ENCODE assay signal across 17 mouse cellular contexts in the genomic region with DNA sequence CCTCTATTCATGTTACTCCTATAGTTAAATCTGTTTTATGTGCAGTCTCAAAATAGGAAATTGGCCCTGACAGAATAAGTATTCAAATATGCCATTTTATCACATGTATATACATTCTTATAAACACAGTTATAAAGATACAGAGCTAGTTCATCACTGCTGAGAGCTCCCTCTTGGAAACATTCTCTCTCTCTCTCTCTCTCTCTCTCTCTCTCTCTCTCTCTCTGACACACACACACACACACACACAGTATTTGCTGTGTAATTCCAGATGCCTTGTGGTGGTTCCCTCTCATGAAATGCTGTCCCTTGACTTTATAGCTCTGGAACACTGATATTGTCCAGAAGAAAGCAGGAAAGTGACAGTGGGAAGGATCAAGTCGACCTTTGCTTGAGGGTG. TPM values are rescaled to one million over a fixed set of nuclear protein-coding genes. Genes with fewer than 3 reads are reported as not detected.
A peak's percentile ranks its signal among the peaks of the same experiment; 100 is the strongest.
DNase-seq lines count a peak whose midpoint lies in the region; ATAC-seq and TF ChIP-seq lines count a peak whose summit lies in the region.
"Had no signal": no experiment of that assay in that cellular context is flagged by ENCODE, and none has a peak within 500 bp of the region (broad histone marks: within the 10 kb centered on the region; RNA-seq: fewer than 3 reads in every experiment).

No protein-coding gene starts in this region.

- peaks cover 37% of the 10 kb centered on the region for H3K79me2 ChIP-seq in macrophage (ENCODE audit: inconsistent target)

- no peak for ATAC-seq in hindbrain, embryonic 16.5 days
- ATAC-seq: CD4-positive, CD25-positive, alpha-beta regulatory T cell, adult 4 months had no signal

- no peaks in the 10 kb centered on the region for H3K27me3 ChIP-seq in kidney, adult 2 months (replicated peaks; ENCODE audit: control insufficient read depth, insufficient read depth, low read length)
- no peaks in the 10 kb centered on the region for H3K27me3 ChIP-seq in hindbrain, embryonic 16.5 days (replicated peaks; ENCODE audit: control insufficient read depth, insufficient read depth, low read length)
- H3K27me3 ChIP-seq in limb, embryonic 10.5 days (ENCODE audit: low read depth, poor library complexity, severe bottlenecking), result peaks cover 21% of the 10 kb centered on the region
- H3K27me3 ChIP-seq: heart, embryonic 15.5 days; hindbrain, embryonic 15.5 days had no signal

- H3K36me3 ChIP-seq in kidney, adult 2 months (ENCODE audit: control insufficient read depth, insufficient read depth, low read length), result no peaks in the 10 kb centered on the region
- no peaks in the 10 kb centered on the region for H3K36me3 ChIP-seq in macrophage (ENCODE audit: inconsistent target)
- H3K36me3 ChIP-seq in hindbrain, embryonic 16.5 days (ENCODE audit: control insufficient read depth, insufficient read depth, low read length), result no peaks in the 10 kb centered on the region
- H3K36me3 ChIP-seq in limb, embryonic 10.5 days, result no peaks in the 10 kb centered on the region
- H3K36me3 ChIP-seq: heart, embryonic 15.5 days; hindbrain, embryonic 15.5 days; limb, embryonic 12.5 days; midbrain, embryonic 15.5 days had no signal

- 0 out of 2 replicates have a peak, but pooled peaks cover 2% of the 10 kb centered on the region for H3K4me1 ChIP-seq in kidney, adult 2 months (ENCODE audit: control insufficient read depth, insufficient read depth, low read length)
- peaks cover 32% of the 10 kb centered on the region for H3K4me1 ChIP-seq in bone marrow macrophage, adult 2 months (ENCODE audit: control insufficient read depth, insufficient read depth, low read length)
- H3K4me1 ChIP-seq in hindbrain, embryonic 16.5 days (ENCODE audit: control insufficient read depth, insufficient read depth, low read depth, low read length), result peaks cover 15% of the 10 kb centered on the region
- peaks cover 30% of the 10 kb centered on the region for H3K4me1 ChIP-seq in limb, embryonic 10.5 days

- no peaks in the 10 kb centered on the region for H3K9me3 ChIP-seq in hindbrain, embryonic 16.5 days (ENCODE audit: control insufficient read depth, low read length)
- no peaks in the 10 kb centered on the region for H3K9me3 ChIP-seq in limb, embryonic 10.5 days (replicated peaks)
- H3K9me3 ChIP-seq: heart, embryonic 15.5 days; hindbrain, embryonic 15.5 days; limb, embryonic 12.5 days; midbrain, embryonic 15.5 days had no signal

- TF ChIP-seq POLR2A in kidney, adult 2 months (IDR thresholded peaks at IDR 0.05; ENCODE audit: low read depth, low read length), result no peak
- TF ChIP-seq POLR2A in bone marrow macrophage, adult 2 months (IDR thresholded peaks at IDR 0.05; ENCODE audit: borderline replicate concordance, low read depth, low read length), result no peak

- WGBS in kidney, adult 2 months, result 58% methylated on average over 1 of the region's 1 CpGs
- 64% methylated on average over 1 of the region's 1 CpGs for WGBS in macrophage (ENCODE audit: missing documents)
- WGBS in hindbrain, embryonic 16.5 days, result 70% methylated on average over 1 of the region's 1 CpGs
- WGBS in limb, embryonic 10.5 days, result 70% methylated on average over 1 of the region's 1 CpGs

- no peak for DNase-seq in kidney, adult 2 months
- no peak for DNase-seq in kidney, adult 8-10 months
- DNase-seq in 3134 (ENCODE audit: extremely low read depth, insufficient read length, low spot score), result peak; percentile 18
- DNase-seq in limb, embryonic 10.5 days (ENCODE audit: low spot score), result no peak
- DNase-seq: cerebellum, adult 18-20 months; layer of hippocampus, postnatal 36 days had no signal

- no peak overlapping the region for H3K4me3 ChIP-seq in kidney, adult 2 months (ENCODE audit: insufficient read depth, low read depth, low read length)
- H3K4me3 ChIP-seq in bone marrow macrophage, adult 2 months (ENCODE audit: insufficient read depth, low read length), result no peak overlapping the region; the same call in 1 of the 2 replicates
- no peak overlapping the region for H3K4me3 ChIP-seq in macrophage (ENCODE audit: inconsistent target)
- no peak overlapping the region for H3K4me3 ChIP-seq in hindbrain, embryonic 16.5 days (ENCODE audit: low read length)
- no peak overlapping the region for H3K4me3 ChIP-seq in limb, embryonic 10.5 days

- H3K27ac ChIP-seq in kidney, adult 2 months (ENCODE audit: insufficient read depth, low read depth, low read length), result peak overlapping the region; percentile 47; the same call in 1 of the 2 replicates
- peak overlapping the region; percentile 95 for H3K27ac ChIP-seq in bone marrow macrophage, adult 2 months (ENCODE audit: insufficient read depth, low read depth, low read length)
- peak overlapping the region; percentile 92 for H3K27ac ChIP-seq in macrophage
- H3K27ac ChIP-seq in hindbrain, embryonic 16.5 days (ENCODE audit: low read depth, low read length), result no peak overlapping the region
- H3K27ac ChIP-seq in limb, embryonic 10.5 days, result no peak overlapping the region

- no peak overlapping the region for H3K4me2 ChIP-seq in hindbrain, embryonic 16.5 days (ENCODE audit: low read length)

- H3K9ac ChIP-seq in hindbrain, embryonic 16.5 days (ENCODE audit: low read depth, low read length), result no peak overlapping the region
- H3K9ac ChIP-seq: heart, embryonic 15.5 days; limb, embryonic 12.5 days; midbrain, embryonic 15.5 days had no signal

- TF ChIP-seq CTCF in kidney, adult 2 months (conservative IDR thresholded peaks at IDR 0.05; ENCODE audit: insufficient read depth, insufficient read length, low read depth, low read length), result no peak
- no peak for TF ChIP-seq CTCF in bone marrow macrophage, adult 2 months (IDR thresholded peaks at IDR 0.05; ENCODE audit: low read depth, low read length)

RNA-seq across cellular contexts. Expression of gene Stom, which starts 1.3 kb away (rescaled TPM):
- polyA plus RNA-seq in kidney, adult 2 months (2012; rRNA removed), result 16.0 and 18.8 TPM in 2 replicates
- polyA plus RNA-seq in bone marrow macrophage, adult 2 months (2012; ENCODE audit: insufficient read depth, insufficient read length, missing spikeins), result 350 and 351 TPM in 2 replicates
- 100 to 1,000 TPM in 11 of 26 experiments, 10 to 100 TPM in 15; 30.9 to 262 (median 79.8) TPM for total RNA-seq in macrophage (2018; cell fraction: chromatin; rRNA removed)
- total RNA-seq in macrophage (2018; cell fraction: cytosol; rRNA removed), result 100 to 1,000 TPM; 204 to 401 (median 304) TPM
- 100 to 1,000 TPM; 188 to 510 (median 266) TPM for total RNA-seq in macrophage (2018; cell fraction: nucleus; rRNA removed)
- 180 to 528 TPM (median 364 TPM) in 3 replicates for polyA plus RNA-seq in macrophage (2018)
- 28.7 and 29.8 TPM in 2 replicates for polyA plus RNA-seq in hindbrain, embryonic 16.5 days (2015; fragmentation: Nextera tagmentation; extraction: Ambion mirVana)
- 10.2 and 10.3 TPM in 2 replicates for polyA plus RNA-seq in limb, embryonic 10.5 days (2016; fragmentation: Nextera tagmentation; extraction: Ambion mirVana)

RNA-seq across cellular contexts. Expression of gene 4930568D16Rik, which starts 29.5 kb away (rescaled TPM):
- not detected in 2 replicates for polyA plus RNA-seq in kidney, adult 2 months (2012; rRNA removed)
- polyA plus RNA-seq in bone marrow macrophage, adult 2 months (2012; ENCODE audit: insufficient read depth, insufficient read length, missing spikeins), result not detected in 2 replicates
- total RNA-seq in macrophage (2018; cell fraction: chromatin; rRNA removed), result not detected
- total RNA-seq in macrophage (2018; cell fraction: cytosol; rRNA removed), result not detected
- total RNA-seq in macrophage (2018; cell fraction: nucleus; rRNA removed), result not detected
- not detected in 3 replicates for polyA plus RNA-seq in macrophage (2018)
- not detected in 2 replicates for polyA plus RNA-seq in hindbrain, embryonic 16.5 days (2015; fragmentation: Nextera tagmentation; extraction: Ambion mirVana)
- not detected in 2 replicates for polyA plus RNA-seq in limb, embryonic 10.5 days (2016; fragmentation: Nextera tagmentation; extraction: Ambion mirVana)
- total RNA-seq: gastrocnemius, postnatal 25 days; layer of hippocampus, postnatal 36 days had no signal
- polyA plus RNA-seq: CD4-positive, CD25-positive, alpha-beta regulatory T cell, adult 4 months; forebrain, embryonic 16.5 days; heart, embryonic 15.5 days; hindbrain, embryonic 15.5 days; limb, embryonic 12.5 days; midbrain, embryonic 15.5 days; neural tube, embryonic 11.5 days had no signal

RNA-seq across cellular contexts. Expression of gene 4930402F06Rik, which starts 58.9 kb away (rescaled TPM):
- polyA plus RNA-seq in kidney, adult 2 months (2012; rRNA removed), result not detected in 2 replicates
- not detected in 2 replicates for polyA plus RNA-seq in bone marrow macrophage, adult 2 months (2012; ENCODE audit: insufficient read depth, insufficient read length, missing spikeins)
- not detected for total RNA-seq in macrophage (2018; cell fraction: chromatin; rRNA removed)
- not detected for total RNA-seq in macrophage (2018; cell fraction: cytosol; rRNA removed)
- total RNA-seq in macrophage (2018; cell fraction: nucleus; rRNA removed), result not detected
- not detected in 3 replicates for polyA plus RNA-seq in macrophage (2018)
- not detected in 2 replicates for polyA plus RNA-seq in hindbrain, embryonic 16.5 days (2015; fragmentation: Nextera tagmentation; extraction: Ambion mirVana)
- polyA plus RNA-seq in limb, embryonic 10.5 days (2016; fragmentation: Nextera tagmentation; extraction: Ambion mirVana), result not detected in 2 replicates
- total RNA-seq: gastrocnemius, postnatal 25 days; layer of hippocampus, postnatal 36 days had no signal
- polyA plus RNA-seq: CD4-positive, CD25-positive, alpha-beta regulatory T cell, adult 4 months; forebrain, embryonic 16.5 days; heart, embryonic 15.5 days; hindbrain, embryonic 15.5 days; limb, embryonic 12.5 days; midbrain, embryonic 15.5 days; neural tube, embryonic 11.5 days had no signal

Comparison
In these comparisons a context has a peak if more than half of its experiments do, and no peak if none do; other contexts are left out.
1. H3K27ac ChIP-seq: peak in kidney, adult 2 months (single experiment), bone marrow macrophage, adult 2 months (single experiment) and macrophage (single experiment); none in hindbrain, embryonic 16.5 days (single experiment) and limb, embryonic 10.5 days (single experiment).